Mouse (Mus musculus) midbrain, embryonic 12.5 days (tissue): ENCODE results near the gene Ccr4. TPM values are rescaled to one million over a fixed set of nuclear protein-coding genes. Genes with fewer than 3 reads are reported as not detected.

ENCODE experiments used
- ATAC-seq: fragments of 200-750 bp; cut with Nextera tagmentation; 2 replicates; pipeline ENCODE4 v1.8.0; 2017; ENCODE audit warnings: low read depth, moderate TSS enrichment, moderate library complexity; ENCODE audit not compliant: low FRiP score
- H3K27ac ChIP-seq: fragments of 300-500 bp; sonication (generic); replicated peaks from 2 replicates; pipeline ENCODE4 v1.5.1; 2016; ENCODE audit warnings: mild to moderate bottlenecking
- H3K27me3 ChIP-seq: fragments of 300-500 bp; sonication (generic); 2 replicates; pipeline ENCODE4 v1.6.1; 2016; ENCODE audit warnings: mild to moderate bottlenecking
- H3K36me3 ChIP-seq: fragments of 300-500 bp; sonication (generic); 2 replicates; pipeline ENCODE4 v1.6.1; 2016
- H3K4me1 ChIP-seq: fragments of 300-500 bp; sonication (generic); 2 replicates; pipeline ENCODE4 v1.6.1; 2016
- H3K4me2 ChIP-seq: fragments of 300-500 bp; sonication (generic); replicated peaks from 2 replicates; pipeline ENCODE4 v1.6.1; 2016; ENCODE audit warnings: mild to moderate bottlenecking, moderate library complexity
- H3K4me3 ChIP-seq: fragments of 300-500 bp; sonication (generic); 2 replicates; pipeline ENCODE4 v1.5.1; 2016; ENCODE audit warnings: mild to moderate bottlenecking
- H3K9ac ChIP-seq: fragments of 300-500 bp; sonication (generic); replicated peaks from 2 replicates; pipeline ENCODE4 v1.6.1; 2016; ENCODE audit warnings: mild to moderate bottlenecking, moderate library complexity
- H3K9me3 ChIP-seq: fragments of 300-500 bp; sonication (generic); 2 replicates; pipeline ENCODE4 v1.6.1; 2016; ENCODE audit warnings: mild to moderate bottlenecking
- WGBS: fragments of 180-500 bp; shearing (Covaris S2); methylation state at CpG from one replicate; pipeline ENCODE4 v1.1.7; 2016; 5-methylcytosine and 5-hydroxymethylcytosine counted together
- polyA plus RNA-seq: library from polyadenylated mRNA; unstranded; fragments of >200 nt; fragmentation: Nextera tagmentation; extraction: Ambion mirVana; gene quantifications from 2 replicates; pipeline ENCODE4 v1.2.1, GENCODE M21; 2016

The Ccr4 gene
- not detected in 2 replicates for polyA plus RNA-seq

DNA sequence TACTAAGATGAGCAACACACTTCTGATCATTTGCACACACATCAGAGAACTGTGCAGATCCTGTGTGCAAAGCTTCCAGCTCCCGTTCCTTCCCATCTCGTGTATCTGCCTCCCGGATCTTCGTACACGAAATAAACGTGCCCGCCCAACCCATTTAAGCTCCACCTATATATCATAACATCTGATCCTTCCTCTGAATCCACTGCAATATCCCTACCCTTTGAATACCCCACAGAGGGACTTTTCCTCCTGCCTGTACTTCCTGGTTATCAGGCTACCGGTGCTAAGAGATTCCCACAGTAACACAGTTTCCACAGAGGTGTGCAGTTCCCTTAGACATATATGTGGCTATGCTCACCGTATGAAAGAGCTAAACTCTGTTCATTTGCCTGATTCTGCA, at the start of gene Ccr4:
Gene Ccr4, minus strand, starts transcription at position 101 of the 400 bp plus-strand sequence.
- Histone ChIP-seq H3K27me3 (peaks cover 2% of the 10 kb centered on the region; the same call in 1 of the 2 replicates), H3K4me1 (no peaks in the 10 kb centered on the region), H3K4me3 (no peak within 1 kb of the TSS), H3K9ac (no peak within 1 kb of the TSS), H3K4me2 (no peak within 1 kb of the TSS), H3K27ac (no peak within 1 kb of the TSS), H3K9me3 (no peaks in the 10 kb centered on the region), H3K36me3 (peaks cover 13% of the 10 kb centered on the region; the same call in 1 of the 2 replicates)
- 89% methylated on average over 9 of the region's 9 CpGs for WGBS
- ATAC-seq = no peak

DNA sequence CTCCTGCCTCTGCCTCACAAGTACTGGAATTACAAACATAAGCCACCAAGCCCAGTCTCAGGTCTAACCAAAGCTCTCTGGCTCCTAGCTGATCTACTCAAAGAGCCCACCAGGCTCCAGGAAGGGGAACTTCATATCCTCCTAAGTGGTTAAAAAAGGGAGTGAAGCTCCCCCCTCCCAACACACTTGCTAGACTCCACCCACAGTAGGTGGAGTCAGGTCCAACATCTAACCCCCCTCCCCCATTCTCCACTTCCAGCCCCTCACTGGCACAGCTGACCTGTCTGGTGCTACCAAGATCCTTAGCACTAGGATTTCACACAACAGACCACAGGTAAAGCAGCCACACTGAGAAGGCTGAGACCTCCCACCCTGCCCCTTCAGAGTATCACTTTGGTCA, 49.1 kb upstream of the Ccr4 start:
- H3K4me3 ChIP-seq = no peak overlapping the region
- H3K27ac ChIP-seq = no peak overlapping the region
- no peak overlapping the region for H3K4me2 ChIP-seq
- no peaks in the 10 kb centered on the region for H3K9me3 ChIP-seq
- ATAC-seq = no peak
- H3K4me1 ChIP-seq = peaks cover 29% of the 10 kb centered on the region
- no peaks in the 10 kb centered on the region for H3K36me3 ChIP-seq
- no peak overlapping the region for H3K9ac ChIP-seq
- H3K27me3 ChIP-seq = peaks cover 6% of the 10 kb centered on the region

DNA sequence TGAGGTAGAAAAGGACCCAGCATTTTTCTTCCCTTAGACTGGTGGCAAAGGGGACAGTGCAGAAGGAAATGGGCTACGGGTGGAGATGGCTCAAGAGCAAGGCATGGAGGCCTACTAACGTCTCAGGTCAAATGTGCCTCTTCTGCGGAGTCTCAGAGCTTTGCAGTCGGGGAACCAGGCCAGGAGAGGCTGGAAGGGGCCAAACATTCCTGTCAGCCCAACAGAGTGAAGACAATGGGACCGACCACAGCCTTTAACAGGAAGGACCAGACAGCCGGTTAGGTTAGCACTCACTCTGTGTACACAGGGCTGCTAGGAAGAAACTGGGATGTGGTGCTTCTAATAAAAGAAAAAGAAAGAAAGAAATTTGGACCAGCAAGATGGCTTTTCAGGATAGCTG, 45.3 kb upstream of the Ccr4 start:
- no peak overlapping the region for H3K27ac ChIP-seq

DNA sequence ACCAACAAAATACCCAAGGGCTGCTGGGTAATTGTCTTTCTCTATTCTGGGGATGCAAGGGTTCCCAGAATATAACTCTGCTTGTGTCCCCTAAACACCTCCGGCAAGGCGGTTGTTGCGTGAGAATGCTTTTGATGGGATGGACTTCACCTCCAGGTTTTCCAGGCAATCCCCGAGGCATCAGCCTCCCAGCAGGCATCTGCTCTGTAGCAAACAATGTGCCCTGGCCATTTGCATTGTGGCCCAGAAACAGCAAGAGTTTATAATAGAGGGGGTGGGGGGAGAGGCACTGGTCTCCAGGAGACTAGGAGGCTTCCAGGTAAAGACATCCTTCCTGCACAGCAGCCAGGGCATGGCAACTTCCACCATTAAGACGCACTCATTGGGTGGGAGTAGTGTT, 44.4 kb upstream of the Ccr4 start:
- peaks cover 48% of the 10 kb centered on the region for H3K4me1 ChIP-seq
- H3K4me2 ChIP-seq = no peak overlapping the region; the same call in 1 of the 2 replicates
- no peak for ATAC-seq
- no peaks in the 10 kb centered on the region for H3K27me3 ChIP-seq
- WGBS = 6% methylated on average over 5 of the region's 5 CpGs
- no peak overlapping the region for H3K9ac ChIP-seq
- H3K36me3 ChIP-seq = no peaks in the 10 kb centered on the region
- H3K27ac ChIP-seq = no peak overlapping the region
- H3K4me3 ChIP-seq = no peak overlapping the region
- no peaks in the 10 kb centered on the region for H3K9me3 ChIP-seq

More for the DNA sequence above, 45.3 kb upstream of the Ccr4 start:
- H3K4me3 ChIP-seq = no peak overlapping the region
- H3K9me3 ChIP-seq = no peaks in the 10 kb centered on the region
- no peaks in the 10 kb centered on the region for H3K36me3 ChIP-seq
- H3K27me3 ChIP-seq = no peaks in the 10 kb centered on the region
- H3K4me1 ChIP-seq = peaks cover 48% of the 10 kb centered on the region
- no peak overlapping the region for H3K9ac ChIP-seq
- no peak overlapping the region for H3K4me2 ChIP-seq
- ATAC-seq = no peak
- 16% methylated on average over 6 of the region's 6 CpGs for WGBS

DNA sequence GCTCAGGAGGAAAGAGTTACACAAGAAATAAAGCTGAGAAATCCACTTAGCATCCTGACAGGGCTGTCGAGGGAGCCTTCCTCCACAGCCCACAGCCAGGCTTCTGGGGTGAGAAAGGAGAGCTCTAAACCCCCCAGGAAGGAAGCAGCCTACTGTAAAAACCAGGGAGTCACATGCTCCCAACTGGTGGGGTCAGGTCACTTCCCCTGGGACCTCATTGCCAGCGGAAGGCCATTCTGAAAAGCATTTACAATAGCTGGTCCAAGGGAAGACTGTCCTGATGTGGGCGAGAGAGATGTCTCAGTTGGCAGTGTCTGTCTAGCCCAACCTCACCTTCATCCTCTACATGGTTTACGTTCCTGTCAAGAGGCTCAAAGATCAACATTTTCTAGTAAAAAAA, 43.8 kb upstream of the Ccr4 start:
- H3K9ac ChIP-seq = no peak overlapping the region
- no peak for ATAC-seq
- no peaks in the 10 kb centered on the region for H3K27me3 ChIP-seq
- WGBS = 23% methylated on average over 4 of the region's 4 CpGs
- no peaks in the 10 kb centered on the region for H3K36me3 ChIP-seq
- H3K4me2 ChIP-seq = no peak overlapping the region
- no peak overlapping the region for H3K27ac ChIP-seq
- H3K9me3 ChIP-seq = no peaks in the 10 kb centered on the region
- H3K4me1 ChIP-seq = peaks cover 53% of the 10 kb centered on the region
- H3K4me3 ChIP-seq = no peak overlapping the region

DNA sequence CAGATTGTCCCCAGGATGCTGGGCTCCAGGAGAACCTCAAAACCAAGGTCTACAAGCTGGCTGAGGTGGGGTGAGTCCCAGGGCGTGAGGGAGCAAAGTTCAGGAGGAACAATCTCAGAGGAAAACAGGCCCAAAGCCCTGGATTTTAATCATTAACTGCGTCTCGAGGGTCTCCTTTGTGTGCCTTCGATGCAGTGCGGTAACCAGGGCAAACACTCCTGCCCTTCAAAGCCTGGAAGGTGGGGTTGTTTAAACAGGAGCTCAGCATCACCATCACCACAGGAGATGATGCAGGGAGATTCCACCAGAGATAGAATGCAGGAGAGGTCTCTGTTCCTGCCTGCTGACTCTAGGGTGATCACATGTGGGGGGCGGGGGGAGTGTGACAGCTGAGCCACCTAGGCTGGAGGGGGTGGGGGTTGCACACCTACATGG, 42.9 kb upstream of the Ccr4 start:
- Histone ChIP-seq H3K27ac (no peak overlapping the region), H3K4me2 (no peak overlapping the region), H3K4me1 (peaks cover 53% of the 10 kb centered on the region), H3K27me3 (no peaks in the 10 kb centered on the region), H3K36me3 (no peaks in the 10 kb centered on the region), H3K9me3 (no peaks in the 10 kb centered on the region), H3K4me3 (no peak overlapping the region), H3K9ac (no peak overlapping the region)
- WGBS = 29% methylated on average over 6 of the region's 6 CpGs
- ATAC-seq = no peak

DNA sequence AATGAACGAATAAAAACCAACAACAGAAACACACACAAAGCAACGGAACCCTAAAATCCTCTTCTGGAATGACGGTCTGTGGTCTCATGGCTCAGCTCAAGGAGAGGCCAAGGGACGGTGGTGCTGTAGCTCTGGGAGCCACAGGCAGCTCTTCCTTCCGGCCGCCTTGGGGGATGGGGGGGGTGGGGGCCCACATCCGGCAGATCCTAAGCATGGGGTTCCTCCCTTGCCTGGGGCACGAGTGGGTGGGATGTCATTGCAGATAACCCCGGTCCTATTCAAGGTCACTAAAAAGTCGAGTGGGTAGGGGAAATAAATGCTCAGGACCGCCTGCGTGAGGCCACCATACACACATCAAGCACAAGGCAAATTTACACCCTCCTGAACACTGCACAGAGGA, 42.0 kb upstream of the Ccr4 start:
- no peak for ATAC-seq
- no peaks in the 10 kb centered on the region for H3K27me3 ChIP-seq
- no peak overlapping the region for H3K4me3 ChIP-seq
- H3K9ac ChIP-seq = no peak overlapping the region
- no peaks in the 10 kb centered on the region for H3K36me3 ChIP-seq
- no peaks in the 10 kb centered on the region for H3K9me3 ChIP-seq
- 70% methylated on average over 12 of the region's 12 CpGs for WGBS
- no peak overlapping the region for H3K27ac ChIP-seq
- peaks cover 53% of the 10 kb centered on the region for H3K4me1 ChIP-seq
- H3K4me2 ChIP-seq = no peak overlapping the region

DNA sequence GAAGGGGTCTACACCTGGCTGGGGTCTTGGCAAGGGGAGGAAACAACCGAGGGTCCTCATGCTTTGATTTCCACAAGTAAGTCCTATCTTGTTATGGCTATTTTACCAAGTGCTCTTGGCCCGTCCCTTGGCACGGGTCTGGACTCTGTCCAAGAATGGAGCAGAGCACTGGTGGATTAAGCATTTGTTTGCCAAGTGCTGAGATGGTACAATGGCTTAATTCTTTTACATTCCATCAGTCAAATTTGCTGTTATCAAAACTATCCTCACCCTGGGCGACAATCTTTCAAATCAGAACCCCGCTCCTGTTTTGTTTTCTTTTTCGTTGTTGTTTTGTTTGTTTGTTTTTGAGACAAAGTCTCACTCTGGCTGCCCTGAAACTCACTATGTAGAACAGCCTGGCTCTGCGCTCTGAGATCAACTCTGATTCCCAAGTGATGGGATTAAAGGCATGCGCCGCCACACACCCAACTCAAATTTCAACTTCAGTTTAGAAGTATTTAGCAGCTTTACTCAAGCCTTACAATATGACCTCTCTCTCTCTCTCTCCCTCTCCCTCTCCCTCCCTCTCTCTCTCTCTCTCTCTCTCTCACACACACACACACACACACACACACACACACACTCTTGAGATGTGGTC, 40.2 kb upstream of the Ccr4 start:
- ATAC-seq = no peak; the same call in 1 of the 2 replicates
- no peaks in the 10 kb centered on the region for H3K36me3 ChIP-seq
- no peak overlapping the region for H3K27ac ChIP-seq
- no peaks in the 10 kb centered on the region for H3K27me3 ChIP-seq
- no peak overlapping the region for H3K4me2 ChIP-seq
- 27% methylated on average over 9 of the region's 9 CpGs for WGBS
- H3K9ac ChIP-seq = no peak overlapping the region
- no peak overlapping the region for H3K4me3 ChIP-seq
- H3K9me3 ChIP-seq = no peaks in the 10 kb centered on the region
- peaks cover 53% of the 10 kb centered on the region for H3K4me1 ChIP-seq

DNA sequence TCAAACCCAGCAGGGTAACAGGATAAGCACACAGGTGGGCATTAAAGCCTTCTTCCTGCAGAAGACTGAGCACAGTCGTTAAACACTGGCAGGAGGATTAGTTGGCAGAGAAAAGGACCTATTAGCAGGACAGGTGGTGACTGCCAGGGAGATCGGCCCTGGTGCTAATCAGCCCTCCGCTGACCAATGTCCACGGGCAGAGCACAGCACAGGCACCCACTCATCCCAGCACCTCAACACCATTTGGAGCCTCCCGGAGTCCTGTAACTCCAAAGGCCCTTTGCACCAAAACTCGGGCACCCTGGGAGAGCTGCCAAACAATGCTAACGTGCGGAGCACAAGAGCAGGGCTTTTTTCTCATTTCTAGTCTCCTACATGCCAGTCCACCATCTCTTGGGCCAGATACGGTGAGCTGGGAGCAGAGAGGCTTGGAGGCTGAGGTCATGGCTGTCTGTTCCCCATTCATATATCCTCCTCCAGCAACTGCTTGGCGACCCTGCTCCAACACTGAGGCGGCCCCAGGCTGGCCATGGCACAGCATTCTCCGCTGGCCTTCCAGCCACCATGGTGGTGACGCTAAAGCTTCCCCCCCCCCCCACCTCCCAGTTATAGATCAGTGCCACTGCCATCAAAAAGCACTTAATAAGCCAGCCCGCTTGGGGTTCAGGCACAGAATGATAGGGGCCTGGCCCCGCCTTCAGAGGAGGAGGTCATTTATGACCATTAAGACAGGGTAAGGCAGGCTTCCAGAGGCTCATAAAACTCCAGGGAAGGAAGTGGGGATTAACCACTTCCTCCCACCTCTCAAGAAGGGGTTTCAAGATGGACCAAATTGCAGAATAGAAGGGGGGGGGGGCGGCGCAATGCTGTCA, 39.4 kb upstream of the Ccr4 start:
- H3K4me1 ChIP-seq = peaks cover 45% of the 10 kb centered on the region

DNA sequence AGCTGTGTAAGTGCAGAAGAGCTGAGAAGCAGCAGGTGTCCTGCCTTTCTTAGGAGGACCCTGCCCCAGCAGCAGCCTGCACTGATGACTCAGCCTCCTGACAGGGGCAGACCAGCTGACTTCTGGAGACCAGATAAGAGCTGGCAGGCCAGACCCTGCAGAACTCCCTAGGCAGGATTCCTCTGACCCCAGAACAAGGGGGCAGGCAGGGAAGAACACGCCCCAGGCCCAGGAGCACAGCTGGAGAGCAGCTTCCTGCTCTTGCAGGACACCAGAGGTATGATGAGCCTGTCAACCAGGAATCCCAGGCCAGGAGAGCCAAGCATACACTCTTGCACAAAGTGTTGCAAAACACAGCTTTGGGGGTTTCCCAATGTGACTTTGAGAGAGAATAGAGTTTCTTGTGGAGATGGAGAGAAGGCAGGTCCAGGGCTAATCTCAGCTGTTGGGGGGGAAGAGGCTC, 36.6 kb upstream of the Ccr4 start:
- peaks cover 37% of the 10 kb centered on the region for H3K4me1 ChIP-seq
- no peak for ATAC-seq
- H3K36me3 ChIP-seq = no peaks in the 10 kb centered on the region

More for the DNA sequence above, 39.4 kb upstream of the Ccr4 start:
- Histone ChIP-seq H3K9ac (no peak overlapping the region), H3K27ac (no peak overlapping the region), H3K4me2 (no peak overlapping the region), H3K36me3 (no peaks in the 10 kb centered on the region), H3K27me3 (no peaks in the 10 kb centered on the region), H3K4me3 (no peak overlapping the region), H3K9me3 (no peaks in the 10 kb centered on the region)
- 70% methylated on average over 16 of the region's 17 CpGs for WGBS
- no peak for ATAC-seq

DNA sequence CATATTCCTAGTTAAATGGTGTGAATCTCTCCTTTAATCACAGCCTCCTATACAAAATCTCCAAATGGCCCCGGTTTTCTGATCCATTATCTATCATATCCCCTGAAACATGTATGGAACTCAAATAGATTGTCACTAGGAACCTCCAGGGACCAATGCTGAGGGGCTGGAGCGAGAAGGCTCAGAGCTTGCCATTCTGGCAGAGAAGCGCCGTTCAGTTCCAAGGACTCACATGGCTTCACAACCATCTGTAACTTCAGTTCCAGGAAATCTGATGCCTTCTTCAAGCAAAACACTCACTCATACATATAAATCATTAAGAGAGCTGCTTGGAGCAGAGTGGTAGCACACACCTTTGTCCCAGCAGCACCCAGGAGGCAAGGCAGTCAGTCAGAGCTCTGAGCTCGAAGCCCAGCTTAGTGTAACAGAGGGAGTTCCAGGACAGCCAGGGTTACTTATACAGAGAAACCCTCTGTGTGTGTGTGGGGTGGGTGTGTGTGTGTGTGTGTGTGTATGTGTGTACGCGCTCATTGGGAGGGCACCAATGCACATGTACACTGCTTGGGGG, 34.4 kb upstream of the Ccr4 start:
- Histone ChIP-seq H3K27ac (0 out of 2 replicates have a peak overlapping the region, but pooled peaks have one; percentile 10), H3K36me3 (no peaks in the 10 kb centered on the region), H3K9ac (no peak overlapping the region), H3K27me3 (no peaks in the 10 kb centered on the region), H3K9me3 (no peaks in the 10 kb centered on the region), H3K4me2 (no peak overlapping the region), H3K4me3 (no peak overlapping the region), H3K4me1 (peaks cover 20% of the 10 kb centered on the region)
- no peak for ATAC-seq
- WGBS = 77% methylated on average over 7 of the region's 7 CpGs

More for the DNA sequence above, 36.6 kb upstream of the Ccr4 start:
- Histone ChIP-seq H3K27me3 (no peaks in the 10 kb centered on the region), H3K9ac (no peak overlapping the region), H3K9me3 (no peaks in the 10 kb centered on the region), H3K27ac (no peak overlapping the region), H3K4me2 (no peak overlapping the region), H3K4me3 (no peak overlapping the region)
- WGBS = 33% methylated on average over 1 of the region's 1 CpGs

DNA sequence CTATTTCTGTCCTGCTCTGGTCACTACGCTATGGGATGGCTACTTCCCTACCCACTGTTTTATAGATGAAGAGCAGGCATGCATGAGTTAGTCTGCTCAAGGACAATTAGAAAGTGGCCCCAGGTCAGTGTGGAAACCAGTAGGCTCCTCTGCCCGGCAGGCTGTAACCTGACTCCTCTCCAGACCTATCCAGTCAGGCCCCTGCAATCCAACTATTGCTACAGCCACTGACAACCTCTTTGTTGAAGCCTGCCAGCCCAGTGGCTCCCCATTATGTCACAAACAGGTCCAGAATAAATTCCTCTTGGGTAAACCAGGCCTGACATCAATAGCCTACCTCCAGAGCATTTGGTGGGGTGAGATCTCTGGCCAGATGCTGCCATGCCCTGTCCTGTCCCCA, 31.9 kb upstream of the Ccr4 start:
- ATAC-seq = peak; percentile 50
- Histone ChIP-seq H3K9ac (no peak overlapping the region), H3K27ac (peak overlapping the region; percentile 6; the same call in 1 of the 2 replicates), H3K9me3 (no peaks in the 10 kb centered on the region), H3K27me3 (no peaks in the 10 kb centered on the region), H3K4me1 (peaks cover 15% of the 10 kb centered on the region), H3K4me2 (no peak overlapping the region), H3K36me3 (no peaks in the 10 kb centered on the region), H3K4me3 (no peak overlapping the region)
- WGBS = 20% methylated on average over 2 of the region's 2 CpGs
